Mouse (Mus musculus): ENCODE results near the gene Exd2. TPM values are rescaled to one million over a fixed set of nuclear protein-coding genes. Genes with fewer than 3 reads are reported as not detected.
"Not testable (repeated sequence)": the region's sequence is repeated elsewhere in the genome, so short reads cannot be mapped to it uniquely, and the experiment has no call there.

Exd2 gene
- polyA plus RNA-seq, 1 experiment from 2014 or later: 43.2 TPM

DNA sequence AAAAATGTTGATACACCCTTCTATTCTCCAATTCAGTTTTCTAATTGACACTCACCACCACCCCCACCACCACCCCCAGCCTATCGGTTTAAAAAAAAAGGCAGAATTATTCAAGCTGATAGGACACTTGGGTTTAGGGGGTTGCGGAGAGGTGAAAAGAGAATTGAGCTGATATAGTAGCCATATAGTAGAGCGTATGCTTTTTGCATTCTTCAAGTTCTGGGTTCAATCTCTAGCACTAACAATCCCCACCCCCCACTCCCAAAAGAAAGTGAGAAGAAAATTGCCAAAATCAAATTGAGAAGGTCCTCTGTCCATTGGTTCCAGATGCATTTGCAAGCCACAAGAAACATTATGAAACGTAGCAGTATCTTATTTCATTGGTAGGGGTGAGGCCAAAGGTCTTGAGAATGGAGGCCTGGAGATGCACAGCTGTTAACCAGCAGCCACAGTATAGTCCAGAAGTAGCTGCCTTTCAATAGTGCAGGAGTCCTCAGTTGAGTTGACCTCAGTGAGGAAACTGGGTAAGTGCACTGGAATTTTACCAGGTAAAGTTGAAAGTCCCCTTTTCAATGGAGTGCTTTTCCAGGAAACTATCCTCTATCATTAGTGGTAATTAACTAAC, 25.7 kb upstream of the Exd2 start:
- DNase-seq (ENCODE audit: low spot score) (no peak), ATAC-seq (no peak)
- Histone ChIP-seq H3K9ac (ENCODE audit: low read length) (peak overlapping the region; percentile 95), H3K27ac (ENCODE audit: low read depth, low read length) (peak overlapping the region; percentile 94), H3K4me3 (ENCODE audit: low read depth, low read length) (peak overlapping the region; percentile 87), H3K9me3 (replicated peaks; ENCODE audit: control insufficient read depth, low read length) (no peaks in the 10 kb centered on the region), H3K36me3 (ENCODE audit: control insufficient read depth, insufficient read depth, low read length) (no peaks in the 10 kb centered on the region), H3K4me2 (ENCODE audit: low read length) (peak overlapping the region; percentile 69), H3K27me3 (replicated peaks; ENCODE audit: control insufficient read depth, insufficient read depth, low read length) (no peaks in the 10 kb centered on the region), H3K4me1 (ENCODE audit: control insufficient read depth, insufficient read depth, low read length) (peaks cover 4% of the 10 kb centered on the region; the same call in 1 of the 2 replicates)
- 31% methylated on average over 4 of the region's 4 CpGs for WGBS

GRCm38 (mm10) chr12:80440957-80441356, 21.9 kb upstream of the Exd2 start:
- ATAC-seq: no peak
- Histone ChIP-seq H3K4me2 (ENCODE audit: low read length) (no peak overlapping the region), H3K4me1 (ENCODE audit: control insufficient read depth, insufficient read depth, low read length) (no peaks in the 10 kb centered on the region), H3K4me3 (ENCODE audit: low read depth, low read length) (no peak overlapping the region), H3K36me3 (ENCODE audit: control insufficient read depth, insufficient read depth, low read length) (no peaks in the 10 kb centered on the region), H3K9me3 (replicated peaks; ENCODE audit: control insufficient read depth, low read length) (no peaks in the 10 kb centered on the region), H3K9ac (ENCODE audit: low read length) (no peak overlapping the region), H3K27ac (ENCODE audit: low read depth, low read length) (no peak overlapping the region), H3K27me3 (replicated peaks; ENCODE audit: control insufficient read depth, insufficient read depth, low read length) (no peaks in the 10 kb centered on the region)
- DNase-seq (ENCODE audit: low spot score): no peak
- 83% methylated on average over 2 of the region's 2 CpGs for WGBS

GRCm38 (mm10) chr12:80444525-80445109, 18.3 kb upstream of the Exd2 start:
- H3K36me3 ChIP-seq (ENCODE audit: control insufficient read depth, insufficient read depth, low read length): no peaks in the 10 kb centered on the region
- 87% methylated on average over 9 of the region's 9 CpGs for WGBS
- DNase-seq (ENCODE audit: low spot score) (no peak), ATAC-seq (no peak)
- H3K4me1 ChIP-seq (ENCODE audit: control insufficient read depth, insufficient read depth, low read length): no peaks in the 10 kb centered on the region
- no peak overlapping the region for H3K27ac ChIP-seq (ENCODE audit: low read depth, low read length)
- H3K4me3 ChIP-seq (ENCODE audit: low read depth, low read length): no peak overlapping the region
- no peaks in the 10 kb centered on the region for H3K9me3 ChIP-seq (replicated peaks; ENCODE audit: control insufficient read depth, low read length)
- no peak overlapping the region for H3K4me2 ChIP-seq (ENCODE audit: low read length)
- H3K27me3 ChIP-seq (replicated peaks; ENCODE audit: control insufficient read depth, insufficient read depth, low read length): no peaks in the 10 kb centered on the region
- H3K9ac ChIP-seq (ENCODE audit: low read length): no peak overlapping the region

DNA sequence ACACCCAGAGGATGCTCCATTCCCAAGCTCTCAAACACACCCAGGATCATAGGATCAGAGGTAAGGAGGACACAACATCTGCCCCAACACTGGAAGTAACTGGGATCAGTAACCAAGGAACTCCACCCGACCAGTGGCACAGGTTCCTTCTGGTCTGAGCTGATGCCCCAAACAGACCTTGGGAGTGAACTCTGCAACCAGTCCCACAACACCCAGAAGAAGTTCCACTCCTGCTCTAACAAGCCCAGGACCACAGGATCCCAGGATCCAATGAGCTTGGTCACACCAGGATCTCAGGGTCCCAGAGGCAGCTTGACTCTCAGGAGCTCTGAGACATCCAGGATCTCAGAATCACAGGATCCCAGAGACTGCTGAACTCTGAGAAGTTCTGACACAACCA, 9.4 kb upstream of the Exd2 start:
- ATAC-seq (no peak), DNase-seq (ENCODE audit: low spot score) (no peak)
- H3K9me3 ChIP-seq (replicated peaks; ENCODE audit: control insufficient read depth, low read length): no peaks in the 10 kb centered on the region
- no peaks in the 10 kb centered on the region for H3K36me3 ChIP-seq (ENCODE audit: control insufficient read depth, insufficient read depth, low read length)
- no peaks in the 10 kb centered on the region for H3K27me3 ChIP-seq (replicated peaks; ENCODE audit: control insufficient read depth, insufficient read depth, low read length)
- H3K4me3 ChIP-seq (ENCODE audit: low read depth, low read length): no peak overlapping the region
- H3K4me2 ChIP-seq (ENCODE audit: low read length): no peak overlapping the region
- H3K27ac ChIP-seq (ENCODE audit: low read depth, low read length): no peak overlapping the region
- H3K4me1 ChIP-seq (ENCODE audit: control insufficient read depth, insufficient read depth, low read length): no peaks in the 10 kb centered on the region
- no peak overlapping the region for H3K9ac ChIP-seq (ENCODE audit: low read length)
- WGBS: 96% methylated on average over 1 of the region's 1 CpGs

DNA sequence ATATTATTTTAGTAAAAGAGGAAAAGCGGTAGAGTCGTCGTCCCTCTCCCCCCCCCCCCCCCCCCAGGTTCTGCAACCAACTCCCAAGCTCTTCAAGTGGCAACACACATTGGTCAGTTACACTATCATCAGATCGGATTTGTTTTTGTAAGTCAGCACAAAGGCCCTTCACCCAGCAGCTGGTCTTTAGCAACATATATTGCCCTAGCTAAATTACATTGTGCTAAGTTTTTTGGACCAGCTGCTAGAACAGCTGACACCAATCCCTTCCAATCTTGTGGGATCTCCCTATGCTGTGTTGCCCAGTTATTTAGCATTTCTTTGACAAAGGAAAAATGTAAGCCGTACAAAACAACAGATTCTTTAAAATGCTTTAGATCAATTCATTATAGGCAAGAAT, 4.9 kb upstream of the Exd2 start:
- Histone ChIP-seq H3K4me1 (ENCODE audit: control insufficient read depth, insufficient read depth, low read length) (no peaks in the 10 kb centered on the region), H3K9ac (ENCODE audit: low read length) (no peak overlapping the region), H3K36me3 (ENCODE audit: control insufficient read depth, insufficient read depth, low read length) (no peaks in the 10 kb centered on the region), H3K4me2 (ENCODE audit: low read length) (no peak overlapping the region), H3K27me3 (replicated peaks; ENCODE audit: control insufficient read depth, insufficient read depth, low read length) (no peaks in the 10 kb centered on the region), H3K27ac (ENCODE audit: low read depth, low read length) (no peak overlapping the region), H3K9me3 (replicated peaks; ENCODE audit: control insufficient read depth, low read length) (no peaks in the 10 kb centered on the region), H3K4me3 (ENCODE audit: low read depth, low read length) (no peak overlapping the region)
- DNase-seq (ENCODE audit: low spot score) (no peak), ATAC-seq (no peak)
- 63% methylated on average over 5 of the region's 5 CpGs for WGBS

DNA sequence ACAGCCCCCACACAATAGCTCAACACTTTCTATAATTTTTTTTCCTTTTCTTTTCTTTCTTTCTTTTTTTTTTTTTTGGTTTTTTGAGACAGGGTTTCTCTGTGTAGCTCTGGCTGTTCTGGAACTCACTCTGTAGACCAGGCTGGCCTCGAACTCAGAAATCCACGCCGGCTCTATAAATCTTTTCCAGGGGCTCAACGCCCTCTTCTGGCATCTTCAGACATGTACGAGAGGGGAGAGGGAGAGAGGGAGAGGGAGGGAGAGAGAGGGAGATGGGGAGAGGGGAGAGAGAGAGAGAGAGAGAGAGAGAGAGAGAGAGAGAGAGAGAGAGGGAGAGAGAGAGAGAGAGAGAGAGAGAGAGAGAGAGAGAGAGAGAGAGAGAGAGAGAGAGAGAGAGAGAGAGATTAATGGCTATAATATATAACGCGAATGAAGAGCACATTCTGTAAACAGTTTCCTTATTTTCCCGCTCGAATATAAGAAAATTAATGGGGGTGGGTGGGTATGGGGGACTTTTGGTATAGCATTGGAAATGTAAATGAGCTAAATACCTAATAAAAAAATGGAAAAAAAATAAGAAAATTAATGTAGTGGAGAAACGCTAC, 501 bp upstream of the Exd2 start:
- H3K27me3 ChIP-seq (replicated peaks; ENCODE audit: control insufficient read depth, insufficient read depth, low read length); H3K4me1 ChIP-seq (ENCODE audit: control insufficient read depth, insufficient read depth, low read length); H3K36me3 ChIP-seq (ENCODE audit: control insufficient read depth, insufficient read depth, low read length); H3K9me3 ChIP-seq (replicated peaks; ENCODE audit: control insufficient read depth, low read length); H3K9ac ChIP-seq (ENCODE audit: low read length): not testable (repeated sequence)
- peak overlapping the region; percentile 87 for H3K4me2 ChIP-seq (ENCODE audit: low read length)
- peak overlapping the region; percentile 82 for H3K4me3 ChIP-seq (ENCODE audit: low read depth, low read length)
- DNase-seq (ENCODE audit: low spot score) (peak; percentile 54), ATAC-seq (peak; percentile 5; the same call in 1 of the 2 replicates)
- WGBS: 11% methylated on average over 10 of the region's 10 CpGs
- H3K27ac ChIP-seq (ENCODE audit: low read depth, low read length): peak overlapping the region; percentile 49; the same call in 1 of the 2 replicates

- Histone ChIP-seq H3K4me2 (ENCODE audit: low read length) (peak overlapping the region; percentile 87), H3K27me3 (replicated peaks; ENCODE audit: control insufficient read depth, insufficient read depth, low read length) (no peaks in the 10 kb centered on the region), H3K36me3 (ENCODE audit: control insufficient read depth, insufficient read depth, low read length) (no peaks in the 10 kb centered on the region), H3K9me3 (replicated peaks; ENCODE audit: control insufficient read depth, low read length) (no peaks in the 10 kb centered on the region), H3K4me1 (ENCODE audit: control insufficient read depth, insufficient read depth, low read length) (0 out of 2 replicates have a peak, but pooled peaks cover 4% of the 10 kb centered on the region), H3K9ac (ENCODE audit: low read length) (peak overlapping the region; percentile 78), H3K4me3 (ENCODE audit: low read depth, low read length) (peak overlapping the region; percentile 82), H3K27ac (ENCODE audit: low read depth, low read length) (peak overlapping the region; percentile 49; the same call in 1 of the 2 replicates)
- DNase-seq (ENCODE audit: low spot score): peak; percentile 41
- WGBS: 5% methylated on average over 17 of the region's 17 CpGs
- ATAC-seq: no peak
Measured at GRCm38 (mm10) chr12:80463666-80464269, 873 bp downstream of the Exd2 start.

DNA sequence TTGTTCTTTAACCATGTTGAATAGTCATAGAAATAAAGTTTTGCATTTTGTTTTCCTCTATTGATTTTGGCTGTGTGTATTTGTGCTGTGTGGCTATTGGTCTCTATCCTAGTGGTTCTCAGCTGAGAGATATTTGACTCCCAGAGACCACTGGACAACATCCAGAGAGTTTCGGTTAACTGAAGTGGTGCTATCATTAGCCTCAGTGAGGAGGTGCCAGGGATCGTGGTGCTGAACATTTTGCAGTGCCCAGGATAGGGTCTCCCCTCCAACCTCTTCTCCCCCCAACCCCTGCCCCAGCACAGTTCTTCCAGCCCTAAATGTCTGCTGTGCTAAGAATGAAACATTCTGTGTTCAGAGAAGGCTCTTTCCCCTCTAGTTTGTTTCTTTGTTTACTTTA, 7.3 kb downstream of the Exd2 start:
- Histone ChIP-seq H3K36me3 (ENCODE audit: control insufficient read depth, insufficient read depth, low read length) (no peaks in the 10 kb centered on the region), H3K27me3 (replicated peaks; ENCODE audit: control insufficient read depth, insufficient read depth, low read length) (no peaks in the 10 kb centered on the region), H3K4me3 (ENCODE audit: low read depth, low read length) (no peak overlapping the region), H3K9ac (ENCODE audit: low read length) (no peak overlapping the region), H3K4me2 (ENCODE audit: low read length) (no peak overlapping the region), H3K27ac (ENCODE audit: low read depth, low read length) (no peak overlapping the region), H3K9me3 (replicated peaks; ENCODE audit: control insufficient read depth, low read length) (no peaks in the 10 kb centered on the region), H3K4me1 (ENCODE audit: control insufficient read depth, insufficient read depth, low read length) (no peaks in the 10 kb centered on the region)
- 84% methylated on average over 2 of the region's 2 CpGs for WGBS
- ATAC-seq (no peak), DNase-seq (ENCODE audit: low spot score) (no peak)

DNA sequence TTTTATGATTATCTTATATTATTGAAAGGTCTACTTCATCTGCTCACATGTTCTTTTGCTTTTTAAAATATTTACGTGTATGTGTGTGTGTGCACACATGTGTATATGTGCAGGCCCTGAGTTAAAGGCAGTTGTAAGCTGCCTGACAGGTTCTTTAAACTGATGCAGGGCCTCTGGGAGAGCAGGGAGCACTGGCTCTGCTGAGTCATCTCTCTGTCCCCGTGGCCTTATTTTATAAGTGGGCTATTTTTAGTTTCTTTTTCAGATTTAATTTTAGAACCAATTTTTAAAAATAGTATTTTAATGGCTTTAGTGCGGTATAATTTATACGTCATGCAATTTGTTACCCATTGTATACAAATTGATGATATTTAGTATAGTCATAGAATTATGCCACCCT, 9.0 kb downstream of the Exd2 start:
- Histone ChIP-seq H3K27me3 (replicated peaks; ENCODE audit: control insufficient read depth, insufficient read depth, low read length) (no peaks in the 10 kb centered on the region), H3K4me2 (ENCODE audit: low read length) (no peak overlapping the region), H3K4me1 (ENCODE audit: control insufficient read depth, insufficient read depth, low read length) (no peaks in the 10 kb centered on the region), H3K36me3 (ENCODE audit: control insufficient read depth, insufficient read depth, low read length) (peaks cover 8% of the 10 kb centered on the region), H3K9me3 (replicated peaks; ENCODE audit: control insufficient read depth, low read length) (no peaks in the 10 kb centered on the region), H3K4me3 (ENCODE audit: low read depth, low read length) (no peak overlapping the region), H3K9ac (ENCODE audit: low read length) (no peak overlapping the region), H3K27ac (ENCODE audit: low read depth, low read length) (no peak overlapping the region)
- ATAC-seq (no peak), DNase-seq (ENCODE audit: low spot score) (no peak)
- 89% methylated on average over 4 of the region's 4 CpGs for WGBS
